Mouse (Mus musculus) adrenal gland, postnatal 10 days (tissue): ENCODE measurements around the gene Sema3b. TPM values are rescaled to one million over a fixed set of nuclear protein-coding genes. Genes with fewer than 3 reads are reported as not detected.

Experiments
- DNase-seq: peaks from one replicate; pipeline ENCODE4 v3.0.0; 2021; ENCODE audit warnings: mixed read lengths
- total RNA-seq, 2 experiments: library from RNA; stranded (reverse); gene quantifications; 2 replicates each; pipeline ENCODE4 v1.2.3; 2021

Sema3b gene
- total RNA-seq, 2 experiments from 2014 or later = 9.5 to 13.2 TPM

DNA sequence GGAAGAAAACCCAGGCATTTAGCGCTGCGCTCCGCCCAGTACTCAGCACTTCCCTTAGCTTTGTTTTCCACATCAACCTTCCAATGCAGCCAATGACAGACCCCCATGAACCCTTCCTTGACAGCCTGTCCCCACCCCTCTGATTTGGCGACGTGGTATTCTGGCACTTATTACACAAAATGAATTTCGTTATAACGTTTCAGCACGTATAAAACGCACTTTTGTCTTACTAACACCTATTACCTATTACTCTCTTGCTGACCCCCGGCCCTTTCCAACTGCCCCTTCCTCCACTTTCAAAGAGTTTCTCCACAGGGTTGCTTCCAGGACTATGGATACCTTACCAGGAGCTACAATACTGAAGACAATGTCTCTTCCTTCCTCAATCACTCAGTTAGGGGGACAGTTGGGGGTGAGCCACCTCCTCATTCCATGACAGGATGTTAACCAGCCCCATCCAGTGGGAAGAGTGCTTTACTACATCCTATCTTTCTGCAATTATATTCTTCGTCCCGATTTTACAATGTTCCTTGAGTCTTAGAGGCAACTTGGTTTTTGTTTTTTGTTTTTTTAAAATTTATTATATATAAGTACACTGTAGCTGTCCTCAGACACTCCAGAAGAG lies 4.0 kb upstream of the Sema3b start:
- DNase-seq = no peak

DNA sequence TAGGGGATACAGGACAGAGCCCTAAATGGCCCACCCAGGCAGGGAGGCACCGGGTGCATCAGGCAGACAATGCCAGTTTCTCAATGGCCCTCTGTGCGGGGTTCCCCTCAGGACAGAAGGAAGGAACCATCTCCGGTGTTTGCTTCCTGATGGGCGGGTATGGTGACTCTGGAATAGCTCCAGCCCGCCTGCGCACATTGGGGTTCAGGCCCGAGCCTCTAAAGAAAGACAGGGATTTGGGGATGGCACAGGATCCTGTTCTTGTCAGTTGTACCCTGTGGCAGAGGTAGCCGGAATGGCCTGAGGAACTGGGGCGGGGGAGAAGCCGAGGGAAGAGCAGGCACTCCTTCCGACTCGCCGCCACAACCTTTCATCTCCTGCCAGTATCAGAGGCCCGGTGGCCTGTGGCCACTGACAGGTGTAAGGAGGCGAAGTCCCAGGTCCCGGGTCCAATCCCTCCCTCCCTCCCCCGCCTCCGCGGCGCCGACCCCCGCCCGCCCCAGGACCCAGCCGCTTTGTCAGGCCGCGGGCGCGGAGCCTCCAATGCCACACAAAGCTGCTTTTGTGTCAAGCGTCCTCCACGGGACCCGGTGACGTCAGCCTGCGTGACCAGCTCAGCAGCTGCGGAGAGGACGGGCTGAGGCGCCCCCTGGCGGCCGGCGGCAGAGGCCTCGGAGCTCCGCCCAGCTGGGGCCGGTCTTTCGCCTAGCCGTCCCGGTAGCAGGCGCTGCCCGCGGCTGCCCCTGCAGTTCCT lies 3.3 kb upstream of the Sema3b start:
- peak; percentile 100 for DNase-seq

DNA sequence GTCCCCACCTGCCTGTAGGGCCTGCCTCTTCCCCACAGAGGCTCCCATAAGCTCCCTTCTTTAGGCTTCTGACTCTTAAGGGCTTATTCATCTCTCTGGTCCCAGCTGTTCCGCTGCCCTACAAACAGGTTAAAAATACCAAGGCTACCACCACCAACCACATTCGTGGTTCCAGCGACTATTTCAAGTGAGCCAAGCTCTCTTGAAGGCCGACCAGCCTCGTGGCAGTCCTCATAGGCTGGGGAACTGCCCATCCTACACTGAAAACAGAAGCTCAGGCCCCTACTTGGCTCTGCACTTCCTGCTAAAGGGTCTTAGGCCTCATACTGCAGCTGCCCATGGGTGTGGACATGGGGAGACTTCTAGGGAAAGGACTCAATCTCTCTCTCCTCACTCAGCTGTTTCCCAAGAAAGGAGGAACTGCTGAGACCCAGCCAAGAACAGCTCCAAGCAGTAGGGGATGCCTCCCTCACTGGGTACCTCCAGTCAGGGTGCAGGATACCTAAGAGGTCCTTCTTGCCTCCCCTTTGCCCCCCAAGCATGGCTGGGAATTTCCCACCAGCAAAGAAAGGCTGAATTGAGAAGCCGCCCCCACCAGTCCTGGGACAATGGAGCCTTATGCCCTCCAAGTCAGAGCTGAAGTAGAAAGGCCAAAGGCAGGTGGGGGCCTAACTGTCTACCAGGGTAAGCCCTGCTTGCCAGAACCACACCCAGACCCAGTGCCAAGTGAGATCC lies 2.6 kb upstream of the Sema3b start:
- no peak for DNase-seq

DNA sequence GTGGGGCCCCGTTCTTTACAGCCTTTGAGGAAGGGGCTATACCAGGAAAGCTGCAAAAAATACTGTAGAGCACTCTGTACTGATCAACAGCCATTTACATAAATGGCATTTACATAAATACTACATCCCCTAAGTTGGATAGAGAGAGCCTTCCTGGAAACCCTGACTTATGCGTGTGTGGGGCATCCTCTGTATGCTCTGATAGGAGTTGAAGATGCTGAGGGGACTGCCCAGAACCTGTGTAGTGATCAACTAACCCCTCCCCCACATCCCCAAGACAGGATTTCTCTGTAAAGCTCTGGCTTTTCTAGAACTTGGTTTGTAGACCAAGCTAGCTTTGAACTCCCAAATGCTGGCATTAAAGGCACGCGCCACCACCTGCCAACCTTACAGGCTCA lies 403 bp upstream of the Sema3b start:
- DNase-seq = no peak

DNA sequence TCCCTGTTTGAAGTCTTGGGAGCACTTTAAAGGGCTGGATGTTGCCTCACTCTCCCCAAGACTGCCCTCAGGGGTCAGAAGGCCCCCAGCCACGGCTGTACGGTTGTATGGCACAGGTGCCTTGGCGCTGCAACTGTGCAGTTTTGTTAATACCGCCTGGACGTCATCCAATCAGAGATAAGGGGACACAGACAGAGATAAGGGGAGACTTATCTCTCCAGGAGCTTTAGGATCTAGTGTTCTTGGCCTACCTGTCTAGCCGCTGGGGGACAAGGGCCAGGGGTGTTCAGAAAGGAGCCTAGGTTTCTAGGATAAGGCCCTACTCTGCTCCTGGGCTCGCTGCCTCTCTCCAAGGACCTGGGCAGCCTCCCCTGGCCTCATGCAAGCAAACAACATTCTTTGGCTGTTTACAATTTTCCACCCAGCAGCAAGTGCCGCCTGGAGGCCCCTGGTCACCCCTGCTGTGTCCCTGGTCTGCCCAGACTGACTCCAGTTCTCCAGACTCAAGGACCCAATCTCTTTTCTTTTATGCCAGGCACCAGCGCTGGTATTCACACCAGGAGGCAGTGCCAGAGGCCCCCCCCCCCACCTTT lies 1.3 kb downstream of the Sema3b start:
- DNase-seq = no peak

DNA sequence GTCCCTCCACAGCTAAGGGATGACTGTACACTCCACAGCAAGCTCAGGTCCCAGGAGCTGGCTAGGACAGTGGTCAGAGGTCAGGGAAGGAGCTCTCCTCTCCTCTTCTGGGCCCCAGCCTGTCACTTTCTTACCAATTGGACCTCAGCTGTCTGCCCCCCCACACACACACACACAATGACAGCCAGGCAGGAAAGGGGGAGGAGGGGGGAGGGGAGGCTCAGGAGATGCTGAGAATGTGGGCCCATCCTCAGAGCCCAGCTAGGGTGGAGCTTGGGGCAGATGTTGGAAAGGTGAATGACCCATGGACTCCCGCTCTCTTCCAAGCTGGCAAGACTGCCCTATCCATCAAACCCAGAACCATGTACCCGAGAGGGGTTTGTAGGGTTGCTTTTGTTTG lies 2.0 kb downstream of the Sema3b start:
- DNase-seq = no peak

DNA sequence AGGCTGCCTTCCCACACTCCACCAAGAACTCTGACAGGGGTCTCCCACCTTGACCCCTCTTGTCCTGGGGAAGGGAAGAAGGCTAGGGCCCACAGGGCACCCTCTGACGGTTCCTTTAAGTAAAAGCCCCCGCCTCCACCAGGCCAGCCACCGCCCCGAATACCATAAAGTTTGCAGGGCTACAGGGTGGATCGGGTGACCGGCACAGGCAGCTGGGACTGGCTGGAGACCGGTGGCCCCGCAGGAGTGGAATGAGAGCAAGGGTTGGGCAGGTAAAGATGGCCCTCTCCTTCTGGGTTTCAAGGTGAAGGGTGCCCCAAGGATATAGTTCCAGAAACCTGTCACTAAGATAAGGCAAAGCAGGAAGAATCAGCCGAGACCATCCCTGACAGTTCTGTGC lies 2.4 kb downstream of the Sema3b start:
- DNase-seq = no peak

DNA sequence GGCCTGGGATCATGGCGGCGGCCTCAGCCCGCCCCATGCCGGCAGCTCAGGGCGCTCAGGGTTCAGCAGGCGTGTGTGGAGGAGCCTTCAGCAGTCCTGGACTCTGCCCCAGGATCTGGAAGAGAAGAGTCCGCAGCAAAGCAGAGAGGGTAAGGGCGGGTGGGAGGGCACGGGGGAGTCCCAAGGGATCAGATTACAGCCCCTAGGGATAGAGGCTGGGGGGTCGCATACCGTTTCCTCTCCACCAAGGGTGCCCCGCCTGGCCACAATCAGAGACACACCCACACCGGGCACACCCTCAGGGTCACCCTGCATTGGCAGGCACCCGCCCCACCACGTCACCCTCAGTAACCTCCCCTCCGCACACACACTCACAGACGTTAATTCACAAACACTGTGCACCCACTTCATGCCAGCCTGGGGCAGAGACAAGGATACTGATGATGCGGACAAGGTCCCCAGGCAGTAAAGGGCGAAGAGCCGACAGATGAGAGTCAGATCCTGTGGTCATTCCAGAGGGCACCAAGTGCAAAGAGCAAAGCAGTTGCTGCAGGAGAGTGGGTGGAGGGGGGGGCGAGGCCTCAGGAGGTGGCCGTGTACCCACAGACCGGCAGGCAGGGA lies 3.9 kb downstream of the Sema3b start:
- DNase-seq = peak; percentile 70

DNA sequence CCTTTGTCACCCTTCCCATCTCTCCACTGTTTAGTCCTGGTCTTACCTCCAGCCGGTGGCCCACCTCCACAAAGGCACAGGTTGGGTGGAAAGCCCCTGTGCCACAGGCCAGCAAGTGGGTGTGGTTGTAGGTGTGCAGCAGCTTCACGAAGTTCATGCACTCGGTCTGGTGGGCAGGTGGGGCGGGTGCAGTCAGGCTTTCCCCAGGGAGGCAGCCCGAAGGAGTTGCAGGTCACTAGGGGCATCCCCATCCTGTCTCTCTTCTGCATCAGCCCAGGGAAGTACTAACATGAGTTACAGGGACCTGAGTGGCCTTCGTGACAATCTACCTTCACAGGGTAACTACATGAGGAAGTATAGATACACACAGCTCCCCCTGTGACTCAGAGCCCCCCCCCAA lies 5.8 kb downstream of the Sema3b start:
- no peak for DNase-seq

DNA sequence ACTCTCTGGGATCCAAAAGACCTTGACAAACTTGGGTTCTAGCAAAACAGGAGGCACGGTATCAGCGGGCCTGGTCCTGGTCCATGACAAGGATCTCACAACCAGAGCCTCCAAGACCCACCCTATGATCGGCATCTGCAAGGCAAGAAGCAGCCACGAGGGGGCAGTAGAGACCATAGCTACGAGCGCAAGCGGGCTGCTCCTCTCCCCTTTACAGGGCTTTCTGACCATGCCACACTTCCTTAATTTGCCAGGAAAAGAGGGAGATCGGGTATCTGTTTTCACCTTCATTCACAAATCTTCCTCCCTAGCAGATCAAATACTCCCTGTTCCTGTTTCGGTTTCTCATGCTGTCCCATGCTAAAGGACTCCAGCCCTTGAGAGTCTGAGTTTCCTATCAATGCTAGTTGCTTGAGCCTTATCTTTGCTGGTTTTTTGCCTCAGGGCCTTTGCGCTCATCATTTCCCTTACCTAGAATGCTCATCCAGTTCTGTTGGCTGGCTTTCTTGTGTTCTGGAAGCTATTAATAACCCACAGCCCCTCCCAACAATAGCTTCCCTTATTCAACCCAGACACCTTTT lies 6.9 kb downstream of the Sema3b start:
- peak; percentile 98 for DNase-seq

DNA sequence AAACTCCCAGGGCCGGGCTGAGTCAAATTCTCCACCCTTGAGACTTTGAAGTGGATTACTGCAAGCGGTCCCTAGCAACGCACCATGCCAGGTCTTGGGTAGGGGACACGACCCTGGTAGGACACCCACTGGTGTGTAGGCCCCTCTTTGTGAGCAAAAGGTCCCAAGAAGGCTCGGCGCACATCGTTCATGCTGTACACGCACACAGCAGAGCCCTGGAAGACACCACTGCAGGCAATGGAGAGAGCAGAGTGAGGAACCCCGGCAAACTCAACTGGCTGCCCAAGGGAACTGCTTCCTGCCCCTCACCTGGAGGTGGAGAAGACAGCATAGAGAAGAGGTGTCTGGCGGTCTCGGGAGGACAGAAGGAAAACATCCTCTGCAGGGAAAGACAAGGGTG lies 7.8 kb downstream of the Sema3b start:
- no peak for DNase-seq

DNA sequence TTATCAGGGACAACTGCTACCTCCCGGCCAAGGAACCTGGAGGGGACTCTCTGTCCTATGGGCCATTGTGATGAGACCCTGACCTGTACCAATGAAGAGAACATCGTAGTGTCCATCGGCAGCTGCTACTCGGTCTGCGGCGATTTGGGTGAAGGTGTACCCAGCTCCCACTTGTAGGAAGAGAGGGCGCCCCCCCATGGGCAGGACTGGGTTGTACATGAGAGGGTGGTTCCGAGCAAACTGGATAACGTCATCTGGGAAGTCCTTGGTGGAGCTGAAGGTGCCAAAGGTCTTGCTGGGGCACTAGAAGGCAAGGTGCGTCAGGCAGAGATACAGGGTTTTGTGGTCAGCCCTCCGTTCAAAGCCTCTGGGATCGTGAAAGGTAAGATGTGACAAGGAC lies 8.3 kb downstream of the Sema3b start:
- no peak for DNase-seq

DNA sequence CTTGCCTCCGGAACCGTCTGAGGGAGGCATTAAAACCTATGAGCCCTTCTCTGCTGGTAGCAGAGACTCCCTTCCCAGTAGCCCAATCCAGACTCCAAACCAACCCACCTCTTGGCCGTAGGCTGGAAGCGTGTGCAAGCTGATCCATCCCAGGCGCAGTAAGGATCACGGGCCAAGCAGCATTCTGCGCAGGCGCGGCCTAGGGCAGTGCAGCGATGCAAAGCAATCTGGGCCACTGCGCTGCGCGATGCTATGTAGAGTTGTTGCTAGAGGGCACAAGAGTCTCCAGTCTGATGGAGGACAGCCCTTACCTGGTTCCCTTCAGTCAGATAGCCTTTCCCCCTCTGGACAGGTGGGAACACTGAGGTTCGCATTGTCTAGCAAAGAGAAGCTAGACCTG lies 9.2 kb downstream of the Sema3b start:
- no peak for DNase-seq

DNA sequence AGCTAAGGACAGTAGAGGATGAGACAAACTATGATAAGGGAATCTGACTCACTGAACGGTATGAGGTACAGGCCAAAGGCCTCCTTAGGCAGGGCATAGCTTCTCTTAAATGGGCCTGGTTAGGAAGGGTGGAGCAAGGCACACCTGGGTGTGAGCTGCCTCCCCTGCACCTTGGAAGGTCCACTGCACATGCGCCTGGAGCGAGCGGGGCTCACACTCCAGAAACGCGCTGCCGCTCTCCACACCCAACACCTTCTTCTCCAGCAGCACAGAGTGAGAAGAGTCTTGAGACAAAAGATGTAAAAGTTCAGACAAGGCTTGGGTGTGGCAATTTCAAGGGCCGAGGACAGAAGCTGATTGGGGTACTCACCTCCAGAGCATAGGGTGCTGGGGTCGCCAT lies 9.6 kb downstream of the Sema3b start:
- no peak for DNase-seq

DNA sequence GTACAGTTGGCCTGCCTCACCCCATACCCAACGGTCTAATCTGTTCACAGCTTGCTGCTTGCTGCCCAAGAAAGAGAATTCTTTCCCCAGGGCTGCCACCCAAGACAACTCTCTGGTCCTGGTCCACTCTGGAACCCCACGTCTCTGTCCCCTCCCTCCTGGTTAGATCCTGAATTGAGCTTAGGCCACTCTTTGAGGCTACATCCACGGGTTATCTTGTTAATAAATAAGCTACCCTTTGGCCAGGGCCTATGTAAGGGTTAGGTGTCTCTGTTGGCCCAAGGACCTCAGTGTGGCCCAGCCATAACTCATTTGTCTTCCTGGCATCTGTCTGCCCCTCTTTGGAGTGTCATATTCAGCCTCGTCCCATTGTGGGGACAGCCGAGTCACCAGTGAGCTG lies 10.6 kb downstream of the Sema3b start:
- no peak for DNase-seq

DNA sequence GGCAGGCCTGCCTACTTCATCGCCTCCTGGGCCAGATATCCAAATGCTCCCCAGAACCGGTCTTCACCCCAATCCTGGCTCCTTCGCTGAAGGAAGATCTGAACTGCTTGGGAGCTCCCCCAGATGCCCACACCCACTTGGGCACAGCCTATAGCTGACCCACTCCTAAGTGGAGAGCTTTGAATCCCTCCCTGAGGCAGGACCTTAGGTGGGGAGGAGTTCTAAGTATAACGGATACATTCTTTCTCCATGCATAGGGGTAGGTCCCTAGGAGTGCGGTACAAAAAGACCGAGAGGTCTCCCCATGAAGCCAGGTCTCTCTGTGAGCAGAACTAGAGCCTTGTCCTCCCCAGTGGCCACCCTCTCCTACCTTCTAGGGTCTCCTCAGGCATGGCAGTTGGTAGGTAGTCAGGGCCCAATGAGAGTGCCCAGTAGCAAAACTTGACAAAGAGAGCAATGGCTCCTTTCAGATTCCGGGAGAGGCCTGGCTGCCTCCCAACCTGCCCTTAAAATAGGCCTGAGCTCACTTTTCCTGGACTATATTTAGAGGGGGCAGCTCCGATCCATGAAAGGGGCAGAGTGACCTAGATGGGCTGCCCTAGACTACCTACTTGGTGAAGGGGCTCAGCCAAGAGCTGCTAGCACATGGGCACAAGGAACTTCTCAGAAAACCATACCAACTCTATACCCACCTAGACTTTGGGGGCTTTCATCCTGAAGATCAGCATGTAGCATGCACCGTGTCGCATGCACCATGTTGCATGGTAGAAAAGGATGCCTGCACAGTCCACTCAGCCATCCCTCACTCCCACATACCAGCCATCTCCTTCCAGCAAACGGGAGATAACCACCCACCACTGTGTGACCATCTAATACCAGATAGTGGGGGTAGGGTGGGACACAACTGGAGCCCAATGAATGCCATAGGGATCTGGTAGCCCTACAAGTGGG lies 12.1 kb downstream of the Sema3b start:
- DNase-seq = no peak

DNA sequence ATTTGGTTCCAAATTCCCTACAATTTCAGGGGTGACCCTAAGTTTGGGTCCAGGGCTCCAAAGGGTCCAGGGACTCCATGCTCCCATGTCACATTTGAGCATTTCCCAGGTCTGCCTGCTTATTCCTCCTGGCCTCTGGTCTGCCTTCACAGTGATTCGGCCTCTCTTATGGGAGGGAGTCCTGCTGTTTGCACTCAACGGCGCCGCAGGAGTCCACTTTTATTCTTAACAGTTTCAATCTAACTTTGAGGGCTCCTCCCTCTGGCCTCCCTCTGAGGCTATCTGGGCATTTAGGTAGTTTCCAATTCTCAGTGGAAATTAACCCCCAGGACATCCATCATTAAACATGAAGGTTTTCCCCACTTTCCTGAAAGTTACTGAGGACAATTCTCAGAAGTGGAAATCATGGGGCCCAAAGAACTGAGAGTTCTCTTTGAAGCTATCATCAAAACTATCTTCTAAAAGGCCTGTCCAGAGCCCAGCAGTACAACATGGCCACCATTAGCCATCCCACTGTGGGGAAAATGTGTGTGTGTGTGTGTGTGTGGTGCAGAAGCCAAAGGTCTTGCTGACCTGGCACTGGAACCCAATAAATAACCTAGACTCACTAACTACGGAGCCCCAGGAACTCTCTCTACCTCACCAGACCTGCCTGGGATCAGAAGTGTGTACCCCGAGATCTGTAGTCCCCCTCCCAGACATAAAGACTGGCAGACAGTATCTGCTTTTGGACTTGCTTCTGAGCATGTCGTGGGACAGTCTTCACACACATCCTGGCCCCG lies 14.6 kb downstream of the Sema3b start:
- DNase-seq = no peak

DNA sequence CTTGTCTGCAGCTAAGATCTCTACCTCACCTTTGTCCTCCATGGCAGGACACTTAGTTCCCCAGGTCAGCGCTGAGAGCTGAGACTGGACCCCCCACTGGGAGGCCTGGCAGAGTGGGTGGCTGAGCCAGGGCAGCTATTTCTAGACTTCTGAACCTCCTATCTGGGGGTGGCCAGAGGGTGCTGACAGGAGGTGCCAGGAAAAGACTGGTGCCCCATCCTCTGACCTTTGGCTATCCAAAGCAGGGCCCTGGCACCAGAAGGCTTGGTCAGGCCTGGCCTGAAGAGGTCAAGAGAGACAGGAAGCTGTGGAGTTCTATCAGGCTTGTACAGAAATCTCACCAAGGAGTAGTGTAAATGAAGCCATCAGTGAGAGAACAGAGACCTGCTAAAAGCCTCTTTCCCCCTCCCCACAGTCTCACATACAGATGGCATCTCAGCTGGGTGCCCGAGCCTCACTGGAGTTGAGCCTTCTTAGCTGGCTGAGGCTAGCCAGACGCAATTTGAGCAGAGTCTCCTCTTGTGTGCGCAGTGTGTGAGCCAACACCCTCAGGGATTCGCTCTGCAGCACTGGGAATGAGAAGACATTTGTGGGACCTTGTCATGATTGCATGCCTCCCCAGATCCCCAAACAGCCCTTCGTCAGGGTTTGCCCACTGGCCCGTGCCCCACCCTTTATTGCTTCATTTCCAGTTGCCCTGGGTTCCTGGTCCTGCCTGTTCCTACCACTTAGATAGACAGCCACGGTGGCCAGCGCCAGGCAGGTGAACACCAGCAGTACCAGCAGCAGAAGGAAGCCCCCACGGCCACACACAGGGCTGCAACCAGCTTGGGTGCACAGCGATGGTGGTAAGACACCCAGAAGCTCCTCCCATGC lies 15.7 kb downstream of the Sema3b start:
- no peak for DNase-seq

DNA sequence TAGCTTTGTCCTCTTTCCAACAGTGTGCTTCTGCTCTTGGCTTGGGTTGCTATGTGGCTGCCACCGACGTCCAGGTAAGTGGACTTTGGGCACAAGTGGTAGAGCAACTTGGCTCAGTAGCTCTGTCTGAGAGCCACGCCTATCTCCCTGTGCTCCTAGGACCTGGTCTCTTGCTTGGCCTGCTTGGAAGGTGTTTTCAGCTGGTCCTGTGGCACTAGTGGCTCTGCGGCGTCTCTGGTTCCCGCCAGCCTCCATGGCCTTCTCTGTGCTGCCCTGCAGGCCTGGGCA lies 18.3 kb downstream of the Sema3b start:
- no peak for DNase-seq
